Comparison of ENCODE assay signal across 24 mouse cellular contexts in genomic region chr10:20653299-20653698, GRCm38 (mm10).
"Had no signal": no experiment of that assay in that cellular context is flagged by ENCODE, and none has a peak within 500 bp of the region (broad histone marks: within the 10 kb centered on the region; RNA-seq: fewer than 3 reads in every experiment).

No protein-coding gene starts in this region.

- H3K27me3 ChIP-seq: heart, embryonic 12.5 days; hindbrain, embryonic 12.5 days; intestine, embryonic 15.5 days; limb, embryonic 13.5 days; limb, embryonic 15.5 days; liver, embryonic 12.5 days had no signal

- H3K4me1 ChIP-seq: hindbrain, embryonic 12.5 days; liver, embryonic 12.5 days had no signal

- H3K36me3 ChIP-seq: hindbrain, embryonic 10.5 days; hindbrain, embryonic 12.5 days; intestine, embryonic 15.5 days; limb, embryonic 13.5 days; limb, embryonic 15.5 days; liver, embryonic 12.5 days had no signal

- H3K4me3 ChIP-seq: heart, adult 2 months; heart, embryonic 12.5 days; hindbrain, embryonic 10.5 days; hindbrain, embryonic 12.5 days; intestine, embryonic 15.5 days; limb, embryonic 13.5 days; limb, embryonic 15.5 days; liver, embryonic 12.5 days had no signal

- ATAC-seq: hindbrain, embryonic 16.5 days; inflammation-experienced regulatory T-cells, adult 6 months; intestine, embryonic 15.5 days; intestine, postnatal 0 days; liver, embryonic 12.5 days had no signal

- H3K27ac ChIP-seq: heart, adult 2 months; hindbrain, embryonic 10.5 days; hindbrain, embryonic 12.5 days; hindbrain, embryonic 14.5 days; intestine, embryonic 15.5 days; kidney, postnatal 0 days; limb, embryonic 13.5 days; limb, embryonic 15.5 days; liver, embryonic 12.5 days had no signal

- DNase-seq: gastrocnemius, postnatal 14 days; gastrocnemius, postnatal 36 days; heart, adult 2 months; heart, postnatal 10 days; heart, postnatal 4 days; kidney, adult 18-20 months; kidney, adult 8-10 months; kidney, postnatal 14 days; kidney, postnatal 36 days; layer of hippocampus, adult 9-11 months; layer of hippocampus, postnatal 36 days; left cerebral cortex, postnatal 4 days had no signal
